Mouse (Mus musculus): ENCODE measurements around the gene Olfr247. TPM values are rescaled to one million over a fixed set of nuclear protein-coding genes. Genes with fewer than 3 reads are reported as not detected.
"Not testable (repeated sequence)": the region's sequence is repeated elsewhere in the genome, so short reads cannot be mapped to it uniquely, and the experiment has no call there.

The Olfr247 gene
- not detected in 2 replicates for polyA plus RNA-seq (2014; fragmentation: Nextera tagmentation; extraction: Ambion mirVana)

DNA sequence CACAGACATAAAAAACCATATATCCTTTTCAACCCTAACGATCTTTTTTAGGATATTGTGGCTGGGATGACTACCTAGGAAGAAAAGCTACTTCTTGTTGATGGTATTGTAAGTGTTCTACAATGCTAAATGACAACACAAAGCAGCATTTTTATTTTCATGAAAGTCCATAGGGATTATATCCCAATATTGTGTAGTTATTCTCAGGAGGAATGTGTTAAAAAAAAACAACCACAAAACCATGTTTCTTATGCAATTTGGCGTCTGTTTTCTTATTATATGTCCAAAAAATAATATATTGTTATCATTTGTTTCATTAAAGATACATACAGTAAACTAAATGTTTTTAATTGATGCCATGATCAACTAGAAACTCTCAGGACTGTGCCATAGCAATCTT is at the start of gene Olfr247:
Gene Olfr247, minus strand, starts transcription at position 101 of the 400 bp plus-strand sequence.
- H3K36me3 ChIP-seq (ENCODE audit: control insufficient read depth, insufficient read depth, low read length); H3K4me1 ChIP-seq (ENCODE audit: control insufficient read depth, insufficient read depth, low read length); H3K4me3 ChIP-seq (ENCODE audit: low read depth, low read length); H3K4me2 ChIP-seq (ENCODE audit: low read depth); ATAC-seq (ENCODE audit: insufficient read depth, low FRiP score, low TSS enrichment); H3K9me3 ChIP-seq (ENCODE audit: control insufficient read depth, low read length); H3K9ac ChIP-seq (ENCODE audit: low read length); DNase-seq (ENCODE audit: low spot score); H3K27ac ChIP-seq (ENCODE audit: low read depth, low read length); H3K27me3 ChIP-seq (ENCODE audit: control insufficient read depth, insufficient read depth, low read length): not testable (repeated sequence)
- no CpG with 5 or more reads among the region's 2 CpGs for WGBS

DNA sequence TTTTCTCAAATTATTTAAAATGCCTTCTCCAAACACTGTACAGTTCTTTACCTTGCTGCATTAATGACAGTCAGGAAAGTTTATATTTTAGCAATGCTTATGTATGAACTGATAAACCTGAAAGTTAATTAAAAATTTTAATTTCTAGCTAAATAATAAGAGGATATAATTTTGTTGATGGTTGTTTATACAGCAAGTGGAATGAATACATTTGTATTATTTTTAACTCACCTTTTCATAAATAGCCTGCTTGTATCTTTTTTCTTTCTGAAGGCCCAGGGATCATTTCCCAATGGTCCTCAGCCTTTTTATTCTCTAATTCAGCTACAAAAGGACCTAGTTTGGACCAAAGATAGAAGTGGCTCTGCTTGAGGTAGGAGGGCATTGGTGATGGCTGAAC is 36.4 kb upstream of the Olfr247 start, which contains the start of gene Olfr820:
Gene Olfr820, plus strand, starts transcription at position 301 of the 400 bp plus-strand sequence.
- H3K4me3 ChIP-seq (ENCODE audit: low read depth, low read length): no peak within 1 kb of the TSS
- H3K9ac ChIP-seq (ENCODE audit: low read length): no peak within 1 kb of the TSS
- no peaks in the 10 kb centered on the region for H3K4me1 ChIP-seq (ENCODE audit: control insufficient read depth, insufficient read depth, low read length)
- DNase-seq (ENCODE audit: low spot score) (no peak), ATAC-seq (ENCODE audit: insufficient read depth, low FRiP score, low TSS enrichment) (no peak)
- no peaks in the 10 kb centered on the region for H3K9me3 ChIP-seq (ENCODE audit: control insufficient read depth, low read length)
- no peak within 1 kb of the TSS for H3K4me2 ChIP-seq (ENCODE audit: low read depth)
- H3K27me3 ChIP-seq (ENCODE audit: control insufficient read depth, insufficient read depth, low read length): no peaks in the 10 kb centered on the region
- no peak within 1 kb of the TSS for H3K27ac ChIP-seq (ENCODE audit: low read depth, low read length)
- H3K36me3 ChIP-seq (ENCODE audit: control insufficient read depth, insufficient read depth, low read length): no peaks in the 10 kb centered on the region

DNA sequence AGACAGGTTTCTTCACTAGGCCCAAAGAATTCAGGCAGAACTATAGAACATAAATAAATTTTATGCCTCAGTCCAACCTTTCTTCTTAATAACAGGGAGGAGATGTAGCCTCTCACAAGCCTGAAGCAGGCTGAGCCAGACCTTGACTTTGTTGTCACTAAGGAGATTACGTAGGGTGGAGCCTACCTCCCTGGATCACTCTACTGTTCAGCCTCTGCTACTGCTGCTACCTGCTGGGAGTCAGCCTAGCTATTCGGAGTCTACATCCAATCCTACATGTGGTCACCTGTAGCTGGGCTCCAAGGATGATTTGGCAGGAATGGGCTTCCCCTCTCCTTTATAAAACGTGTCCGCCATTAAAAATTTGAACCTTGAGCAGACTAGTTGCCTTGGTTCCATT is 29.4 kb upstream of the Olfr247 start:
- not testable (repeated sequence) for H3K9me3 ChIP-seq (ENCODE audit: control insufficient read depth, low read length); ATAC-seq (ENCODE audit: insufficient read depth, low FRiP score, low TSS enrichment); H3K36me3 ChIP-seq (ENCODE audit: control insufficient read depth, insufficient read depth, low read length); H3K9ac ChIP-seq (ENCODE audit: low read length); H3K4me3 ChIP-seq (ENCODE audit: low read depth, low read length); DNase-seq (ENCODE audit: low spot score); H3K27ac ChIP-seq (ENCODE audit: low read depth, low read length); H3K27me3 ChIP-seq (ENCODE audit: control insufficient read depth, insufficient read depth, low read length); H3K4me2 ChIP-seq (ENCODE audit: low read depth); H3K4me1 ChIP-seq (ENCODE audit: control insufficient read depth, insufficient read depth, low read length)
- 82% methylated on average over 4 of the region's 4 CpGs for WGBS

DNA sequence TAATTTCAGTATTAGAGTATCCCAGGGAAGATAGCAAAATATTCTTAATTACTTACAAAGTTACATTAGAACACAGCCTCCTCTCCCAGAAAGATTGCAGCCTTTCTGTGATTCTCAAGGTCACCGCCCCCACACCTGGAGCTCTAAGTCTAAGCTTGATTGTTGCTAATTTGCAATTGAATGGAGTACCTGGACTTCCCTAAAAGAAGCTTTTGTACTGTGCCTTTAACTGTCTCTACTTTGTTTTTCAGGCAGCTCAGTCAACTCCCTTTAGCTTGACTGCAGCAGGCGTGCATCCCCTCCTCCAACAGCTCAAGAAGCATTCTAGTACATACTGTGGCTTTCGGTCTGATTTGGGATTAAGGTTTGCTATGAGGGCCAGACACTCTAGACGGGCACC is 28.2 kb upstream of the Olfr247 start:
- not testable (repeated sequence) for H3K4me1 ChIP-seq (ENCODE audit: control insufficient read depth, insufficient read depth, low read length); ATAC-seq (ENCODE audit: insufficient read depth, low FRiP score, low TSS enrichment); H3K4me3 ChIP-seq (ENCODE audit: low read depth, low read length); DNase-seq (ENCODE audit: low spot score); H3K27ac ChIP-seq (ENCODE audit: low read depth, low read length); H3K9ac ChIP-seq (ENCODE audit: low read length); H3K27me3 ChIP-seq (ENCODE audit: control insufficient read depth, insufficient read depth, low read length); H3K36me3 ChIP-seq (ENCODE audit: control insufficient read depth, insufficient read depth, low read length); H3K4me2 ChIP-seq (ENCODE audit: low read depth); H3K9me3 ChIP-seq (ENCODE audit: control insufficient read depth, low read length)
- WGBS: 84% methylated on average over 4 of the region's 4 CpGs

- ATAC-seq (ENCODE audit: insufficient read depth, low FRiP score, low TSS enrichment); H3K4me2 ChIP-seq (ENCODE audit: low read depth); H3K9ac ChIP-seq (ENCODE audit: low read length); H3K9me3 ChIP-seq (ENCODE audit: control insufficient read depth, low read length); H3K27ac ChIP-seq (ENCODE audit: low read depth, low read length); H3K27me3 ChIP-seq (ENCODE audit: control insufficient read depth, insufficient read depth, low read length); H3K4me1 ChIP-seq (ENCODE audit: control insufficient read depth, insufficient read depth, low read length); H3K4me3 ChIP-seq (ENCODE audit: low read depth, low read length); DNase-seq (ENCODE audit: low spot score); H3K36me3 ChIP-seq (ENCODE audit: control insufficient read depth, insufficient read depth, low read length): not testable (repeated sequence)
- WGBS: no CpG with 5 or more reads among the region's 1 CpGs
These were observed 9.0 kb upstream of the Olfr247 start, which contains the start of gene Gm10310 for GRCm38 (mm10) chr10:129984962-129985361. Gene Gm10310 (minus strand): TSS chr10:129985062.

DNA sequence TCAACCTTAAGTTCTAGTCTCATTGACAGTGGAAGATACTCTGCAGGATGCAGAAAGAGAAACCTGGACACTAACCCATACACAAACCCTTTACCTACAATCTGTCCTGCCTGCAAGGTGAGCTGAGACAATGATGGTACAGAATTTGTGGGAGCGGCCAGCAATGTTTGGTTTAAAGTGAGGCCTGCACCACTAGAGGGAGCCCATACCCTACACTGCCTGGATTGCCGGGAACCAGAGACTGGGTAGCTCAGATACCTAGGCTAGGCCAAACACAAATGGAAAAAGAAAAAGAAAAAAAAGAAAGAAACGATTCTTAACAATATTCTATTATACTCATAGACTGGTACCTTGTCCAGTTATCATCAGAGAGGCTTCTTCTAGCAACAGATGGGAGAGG is 5.9 kb upstream of the Olfr247 start:
- not testable (repeated sequence) for H3K4me2 ChIP-seq (ENCODE audit: low read depth); H3K27ac ChIP-seq (ENCODE audit: low read depth, low read length); H3K9me3 ChIP-seq (ENCODE audit: control insufficient read depth, low read length); H3K36me3 ChIP-seq (ENCODE audit: control insufficient read depth, insufficient read depth, low read length); H3K4me3 ChIP-seq (ENCODE audit: low read depth, low read length); H3K27me3 ChIP-seq (ENCODE audit: control insufficient read depth, insufficient read depth, low read length); DNase-seq (ENCODE audit: low spot score); H3K4me1 ChIP-seq (ENCODE audit: control insufficient read depth, insufficient read depth, low read length); H3K9ac ChIP-seq (ENCODE audit: low read length)
- no CpG with 5 or more reads among the region's 3 CpGs for WGBS
- peak; percentile 69 for ATAC-seq (ENCODE audit: insufficient read depth, low FRiP score, low TSS enrichment)

DNA sequence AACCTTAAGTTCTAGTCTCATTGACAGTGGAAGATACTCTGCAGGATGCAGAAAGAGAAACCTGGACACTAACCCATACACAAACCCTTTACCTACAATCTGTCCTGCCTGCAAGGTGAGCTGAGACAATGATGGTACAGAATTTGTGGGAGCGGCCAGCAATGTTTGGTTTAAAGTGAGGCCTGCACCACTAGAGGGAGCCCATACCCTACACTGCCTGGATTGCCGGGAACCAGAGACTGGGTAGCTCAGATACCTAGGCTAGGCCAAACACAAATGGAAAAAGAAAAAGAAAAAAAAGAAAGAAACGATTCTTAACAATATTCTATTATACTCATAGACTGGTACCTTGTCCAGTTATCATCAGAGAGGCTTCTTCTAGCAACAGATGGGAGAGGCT is 2.9 kb downstream of the Olfr247 start:
- H3K27me3 ChIP-seq (ENCODE audit: control insufficient read depth, insufficient read depth, low read length); H3K4me1 ChIP-seq (ENCODE audit: control insufficient read depth, insufficient read depth, low read length); DNase-seq (ENCODE audit: low spot score); H3K27ac ChIP-seq (ENCODE audit: low read depth, low read length); H3K4me3 ChIP-seq (ENCODE audit: low read depth, low read length); H3K9ac ChIP-seq (ENCODE audit: low read length); H3K9me3 ChIP-seq (ENCODE audit: control insufficient read depth, low read length); H3K4me2 ChIP-seq (ENCODE audit: low read depth); H3K36me3 ChIP-seq (ENCODE audit: control insufficient read depth, insufficient read depth, low read length): not testable (repeated sequence)
- peak; percentile 55; the same call in 1 of the 2 replicates for ATAC-seq (ENCODE audit: insufficient read depth, low FRiP score, low TSS enrichment)
- no CpG with 5 or more reads among the region's 3 CpGs for whole genome bisulfite sequencing

DNA sequence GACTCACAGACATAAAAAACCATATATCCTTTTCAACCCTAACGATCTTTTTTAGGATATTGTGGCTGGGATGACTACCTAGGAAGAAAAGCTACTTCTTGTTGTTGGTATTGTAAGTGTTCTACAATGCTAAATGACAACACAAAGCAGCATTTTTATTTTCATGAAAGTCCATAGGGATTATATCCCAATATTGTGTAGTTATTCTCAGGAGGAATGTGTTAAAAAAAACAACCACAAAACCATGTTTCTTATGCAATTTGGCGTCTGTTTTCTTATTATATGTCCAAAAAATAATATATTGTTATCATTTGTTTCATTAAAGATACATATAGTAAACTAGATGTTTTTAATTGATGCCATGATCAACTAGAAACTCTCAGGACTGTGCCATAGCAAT is 8.8 kb downstream of the Olfr247 start, which contains the start of gene Olfr819:
Gene Olfr819, minus strand, starts transcription at position 101 of the 400 bp plus-strand sequence.
- H3K36me3 ChIP-seq (ENCODE audit: control insufficient read depth, insufficient read depth, low read length); H3K9ac ChIP-seq (ENCODE audit: low read length); H3K9me3 ChIP-seq (ENCODE audit: control insufficient read depth, low read length); H3K27ac ChIP-seq (ENCODE audit: low read depth, low read length); ATAC-seq (ENCODE audit: insufficient read depth, low FRiP score, low TSS enrichment); H3K27me3 ChIP-seq (ENCODE audit: control insufficient read depth, insufficient read depth, low read length); H3K4me2 ChIP-seq (ENCODE audit: low read depth); H3K4me3 ChIP-seq (ENCODE audit: low read depth, low read length); H3K4me1 ChIP-seq (ENCODE audit: control insufficient read depth, insufficient read depth, low read length); DNase-seq (ENCODE audit: low spot score): not testable (repeated sequence)
- 89% methylated on average over 2 of the region's 2 CpGs for WGBS

- not testable (repeated sequence) for H3K9ac ChIP-seq (ENCODE audit: low read length); H3K9me3 ChIP-seq (ENCODE audit: control insufficient read depth, low read length); H3K36me3 ChIP-seq (ENCODE audit: control insufficient read depth, insufficient read depth, low read length); H3K4me2 ChIP-seq (ENCODE audit: low read depth); H3K4me1 ChIP-seq (ENCODE audit: control insufficient read depth, insufficient read depth, low read length); H3K27me3 ChIP-seq (ENCODE audit: control insufficient read depth, insufficient read depth, low read length); H3K4me3 ChIP-seq (ENCODE audit: low read depth, low read length); DNase-seq (ENCODE audit: low spot score); ATAC-seq (ENCODE audit: insufficient read depth, low FRiP score, low TSS enrichment); H3K27ac ChIP-seq (ENCODE audit: low read depth, low read length)
- 96% methylated on average over 2 of the region's 3 CpGs for WGBS
These were observed 9.7 kb downstream of the Olfr247 start for GRCm38 (mm10) chr10:129966232-129966631.
